In the genomic region with DNA sequence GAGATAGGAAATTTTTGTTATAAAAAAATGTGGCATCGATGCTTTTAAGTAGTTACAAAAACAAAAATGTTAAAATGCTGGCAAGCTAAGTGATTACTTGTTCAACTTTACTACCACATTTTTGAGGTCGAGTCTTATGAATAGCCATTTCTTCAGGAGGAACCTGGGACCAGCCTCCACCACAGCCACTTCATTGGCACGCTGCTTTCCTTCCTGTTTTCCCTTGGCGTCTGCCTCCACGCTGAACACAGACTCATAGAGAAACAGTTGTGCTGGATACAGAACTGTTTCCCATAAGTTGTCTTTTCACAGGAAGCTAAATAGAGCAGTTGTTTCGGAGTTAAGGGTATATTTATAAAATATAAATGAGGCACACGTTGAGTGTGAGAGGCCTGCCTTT, we compare ENCODE assay signal across 18 mouse cellular contexts.
"Had no signal": no experiment of that assay in that cellular context is flagged by ENCODE, and none has a peak within 500 bp of the region (broad histone marks: within the 10 kb centered on the region; RNA-seq: fewer than 3 reads in every experiment).

No protein-coding gene starts in this region.

- DNase-seq: lung, adult 18-20 months; lung, embryonic 14.5 days; lung, postnatal 10 days; lung, postnatal 4 days; midbrain, embryonic 14.5 days; retina, postnatal 1 day; right cerebral cortex, adult 18-20 months; right cerebral cortex, postnatal 25 days; right cerebral cortex, postnatal 4 days; spleen, adult 18-20 months; thymus, adult 18-20 months; thymus, postnatal 25 days had no signal

- H3K4me3 ChIP-seq: midbrain, embryonic 10.5 days; midbrain, embryonic 12.5 days; myocyte; neural tube, embryonic 13.5 days; neural tube, embryonic 15.5 days had no signal

- ATAC-seq: midbrain, embryonic 16.5 days had no signal

- H3K9me3 ChIP-seq: midbrain, embryonic 10.5 days; midbrain, embryonic 12.5 days; neural tube, embryonic 13.5 days; neural tube, embryonic 15.5 days had no signal

- H3K27ac ChIP-seq: midbrain, embryonic 10.5 days; midbrain, embryonic 12.5 days; neural tube, embryonic 13.5 days; neural tube, embryonic 15.5 days had no signal

- H3K4me1 ChIP-seq: midbrain, embryonic 10.5 days; midbrain, embryonic 12.5 days; neural tube, embryonic 13.5 days; neural tube, embryonic 15.5 days had no signal

- H3K36me3 ChIP-seq: midbrain, embryonic 10.5 days; neural tube, embryonic 13.5 days; neural tube, embryonic 15.5 days had no signal

- H3K9ac ChIP-seq: lung, embryonic 14.5 days; midbrain, embryonic 12.5 days; neural tube, embryonic 13.5 days; neural tube, embryonic 15.5 days had no signal

- H3K27me3 ChIP-seq: midbrain, embryonic 12.5 days; neural tube, embryonic 13.5 days; neural tube, embryonic 15.5 days had no signal

- H3K4me2 ChIP-seq: lung, embryonic 14.5 days; midbrain, embryonic 12.5 days; neural tube, embryonic 13.5 days; neural tube, embryonic 15.5 days had no signal
